Mouse (Mus musculus) thymus, adult 2 months (tissue): Measurements from ENCODE around the gene Bbs9.

ENCODE experiments used
- CTCF ChIP-seq: fragments of 200-500 bp; IDR thresholded peaks from 2 replicates; pipeline ENCODE4 v1.5.1; 2012; ENCODE audit warnings: mild to moderate bottlenecking, control low read depth, low read length, moderate library complexity, borderline replicate concordance; ENCODE audit not compliant: control insufficient read depth, poor library complexity, insufficient read depth; ENCODE audit errors: extremely low read depth
- POLR2A ChIP-seq: fragments of 200-500 bp; IDR thresholded peaks from 2 replicates; pipeline ENCODE4 v1.6.1; 2012; ENCODE audit warnings: mild to moderate bottlenecking, low read length, control low read depth, moderate library complexity; ENCODE audit not compliant: control insufficient read depth, poor library complexity, insufficient read depth; ENCODE audit errors: extremely low read depth

DNA sequence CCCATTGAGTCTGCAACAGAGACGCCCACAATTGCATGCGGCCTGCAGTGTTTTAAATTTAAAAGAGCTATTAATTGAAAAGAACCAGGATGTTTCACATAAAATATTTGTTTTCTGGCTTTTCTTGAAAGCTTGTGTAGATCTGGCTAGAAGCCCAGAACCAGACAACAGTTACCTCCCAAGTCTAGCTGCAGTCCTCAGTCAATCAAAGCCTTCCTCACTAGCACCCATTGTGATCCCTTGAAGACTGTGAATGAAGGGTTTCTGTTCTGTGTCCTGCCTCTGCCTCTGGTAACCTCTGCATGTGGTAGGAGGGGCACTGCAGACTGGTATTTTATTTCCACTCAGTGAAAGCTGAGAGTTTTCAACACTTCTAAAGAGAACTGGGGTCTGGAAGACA lies 27.5 kb downstream of the Bbs9 start:
- TF ChIP-seq CTCF (no peak), POLR2A (no peak)
